ENCODE assay signal across 8 mouse cellular contexts in the genomic region with DNA sequence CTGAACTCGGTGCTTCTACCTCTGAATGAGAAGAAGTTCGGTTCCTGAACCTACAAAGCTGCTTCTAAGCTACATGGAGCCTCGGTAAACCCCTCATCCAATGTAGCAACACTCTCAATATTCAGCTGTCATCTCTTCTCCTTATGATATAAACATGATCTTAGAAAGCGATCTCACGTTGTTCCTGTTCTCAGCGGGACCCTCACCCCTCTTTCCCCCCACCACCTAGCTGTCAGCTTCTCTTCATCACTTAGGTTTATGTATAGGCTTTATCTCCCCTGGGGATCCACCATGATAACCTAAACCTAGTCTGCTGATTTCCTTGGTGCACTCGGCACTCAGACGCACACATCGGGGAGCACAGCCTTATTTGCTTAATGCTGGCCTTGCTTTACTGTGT. TPM values are rescaled to one million over a fixed set of nuclear protein-coding genes. Genes with fewer than 3 reads are reported as not detected.
A peak's percentile ranks its signal among the peaks of the same experiment; 100 is the strongest.
DNase-seq lines count a peak whose midpoint lies in the region; ATAC-seq and TF ChIP-seq lines count a peak whose summit lies in the region.

A gene (minus strand): TSS at position 101 of the 400 bp plus-strand sequence.

- H3K4me1 ChIP-seq in heart, embryonic 12.5 days (replicated peaks): peaks cover 12% of the 10 kb centered on the region
- H3K4me1 ChIP-seq in MEL (ENCODE audit: control insufficient read depth in 1 of 2, insufficient read depth in 2 of 2, low read length in 2 of 2): peaks cover 0 to 16% of the 10 kb centered on the region in 2 experiments; a peak in 2 of 4 replicates
- H3K4me1 ChIP-seq in forebrain, embryonic 12.5 days: peaks cover 19% of the 10 kb centered on the region
- H3K4me1 ChIP-seq in midbrain, embryonic 13.5 days (replicated peaks): peaks cover 29% of the 10 kb centered on the region

- no peak for DNase-seq in heart, adult 18-20 months
- no peak for DNase-seq in MEL (ENCODE audit: low read depth, low spot score)
- DNase-seq in layer of hippocampus, postnatal 10 days (ENCODE audit: low spot score in 2 of 2): no peak
- no peak for DNase-seq in gastrocnemius, postnatal 25 days

- no peaks in the 10 kb centered on the region for H3K9me3 ChIP-seq in heart, embryonic 12.5 days (replicated peaks)
- no peaks in the 10 kb centered on the region for H3K9me3 ChIP-seq in MEL (replicated peaks; ENCODE audit: insufficient read depth, low read length)
- no peaks in the 10 kb centered on the region for H3K9me3 ChIP-seq in forebrain, embryonic 12.5 days
- no peaks in the 10 kb centered on the region for H3K9me3 ChIP-seq in midbrain, embryonic 13.5 days

- peak within 1 kb of the TSS; percentile 71 for H3K27ac ChIP-seq in heart, embryonic 12.5 days (ENCODE audit: poor library complexity, severe bottlenecking)
- H3K27ac ChIP-seq in MEL (ENCODE audit: control insufficient read depth, low read depth, low read length): peak within 1 kb of the TSS; percentile 75
- peak within 1 kb of the TSS; percentile 89 for H3K27ac ChIP-seq in forebrain, embryonic 12.5 days
- H3K27ac ChIP-seq in midbrain, embryonic 13.5 days: peak within 1 kb of the TSS; percentile 94

- TF ChIP-seq POLR2A in MEL (IDR thresholded peaks at IDR 0.05; ENCODE audit: control insufficient read depth in 1 of 2, insufficient read depth in 1 of 2, low read depth in 1 of 2, low read length in 2 of 2, poor library complexity in 1 of 2): no peak

- peaks cover 5% of the 10 kb centered on the region for H3K79me2 ChIP-seq in MEL (ENCODE audit: control insufficient read depth, insufficient read depth, low read length, poor library complexity)

- peaks cover 22% of the 10 kb centered on the region for H3K36me3 ChIP-seq in heart, embryonic 12.5 days
- peaks cover 0 to 11% of the 10 kb centered on the region in 2 experiments; a peak in 3 of 4 replicates for H3K36me3 ChIP-seq in MEL (ENCODE audit: control insufficient read depth in 1 of 2, insufficient read depth in 2 of 2, low read length in 2 of 2)
- H3K36me3 ChIP-seq in forebrain, embryonic 12.5 days (replicated peaks): peaks cover 14% of the 10 kb centered on the region
- peaks cover 18% of the 10 kb centered on the region for H3K36me3 ChIP-seq in midbrain, embryonic 13.5 days

- H3K27me3 ChIP-seq in heart, embryonic 12.5 days (replicated peaks): peaks cover 3% of the 10 kb centered on the region; the same call in 1 of the 2 replicates
- H3K27me3 ChIP-seq in MEL (ENCODE audit: control insufficient read depth in 1 of 2, insufficient read depth in 2 of 2, low read length in 2 of 2): no peaks in the 10 kb centered on the region
- H3K27me3 ChIP-seq in forebrain, embryonic 12.5 days: peaks cover 15% of the 10 kb centered on the region
- H3K27me3 ChIP-seq in midbrain, embryonic 13.5 days: 0 out of 2 replicates have a peak, but pooled peaks cover 4% of the 10 kb centered on the region

- 70% methylated on average over 9 of the region's 9 CpGs for WGBS in heart, embryonic 12.5 days
- WGBS in forebrain, embryonic 12.5 days: 78% methylated on average over 9 of the region's 9 CpGs
- WGBS in midbrain, embryonic 13.5 days: 76% methylated on average over 9 of the region's 9 CpGs

- peak within 1 kb of the TSS; percentile 76 for H3K4me2 ChIP-seq in heart, embryonic 12.5 days
- H3K4me2 ChIP-seq in forebrain, embryonic 12.5 days: peak within 1 kb of the TSS; percentile 68
- H3K4me2 ChIP-seq in midbrain, embryonic 13.5 days (replicated peaks): peak within 1 kb of the TSS; percentile 62

- H3K9ac ChIP-seq in heart, embryonic 12.5 days: peak within 1 kb of the TSS; percentile 77
- H3K9ac ChIP-seq in MEL (ENCODE audit: control insufficient read depth, low read depth, low read length, poor library complexity, severe bottlenecking): peak within 1 kb of the TSS; percentile 84
- peak within 1 kb of the TSS; percentile 80 for H3K9ac ChIP-seq in forebrain, embryonic 12.5 days
- peak within 1 kb of the TSS; percentile 72 for H3K9ac ChIP-seq in midbrain, embryonic 13.5 days (replicated peaks)

- no peak for TF ChIP-seq CTCF in MEL (IDR thresholded peaks at IDR 0.05 in 2 of 3, conservative IDR thresholded peaks at IDR 0.05 in 1 of 3; ENCODE audit: control insufficient read depth in 1 of 3, insufficient read depth in 1 of 3, low read depth in 2 of 3, low read length in 3 of 3, poor library complexity in 1 of 3, severe bottlenecking in 1 of 3)

- H3K4me3 ChIP-seq in heart, embryonic 12.5 days: peak within 1 kb of the TSS; percentile 78
- peak within 1 kb of the TSS; percentile 68 to 82 for H3K4me3 ChIP-seq in MEL (ENCODE audit: control insufficient read depth in 1 of 2, insufficient read depth in 1 of 2, low read depth in 2 of 2, low read length in 2 of 2)
- H3K4me3 ChIP-seq in forebrain, embryonic 12.5 days (replicated peaks): peak within 1 kb of the TSS; percentile 72
- H3K4me3 ChIP-seq in midbrain, embryonic 13.5 days (replicated peaks): peak within 1 kb of the TSS; percentile 72

- TF ChIP-seq RAD21 in MEL (IDR thresholded peaks at IDR 0.05; ENCODE audit: low read depth, low read length): no peak

- no peak for ATAC-seq in heart, embryonic 12.5 days (ENCODE audit: insufficient number of reproducible peaks, low FRiP score)
- no peak for ATAC-seq in forebrain, embryonic 12.5 days (ENCODE audit: low FRiP score)
- ATAC-seq in midbrain, embryonic 13.5 days: no peak
- no peak for ATAC-seq in monocyte, adult 5-6 weeks (replicated peaks; ENCODE audit: insufficient number of reproducible peaks, low FRiP score, low TSS enrichment, poor library complexity, severe bottlenecking)

- no peak for TF ChIP-seq EP300 in MEL (IDR thresholded peaks at IDR 0.05; ENCODE audit: low read depth in 1 of 2, low read length in 2 of 2)

TF ChIP-seq in MEL, 35 proteins besides CTCF, POLR2A, EP300 and RAD21:
- TF ChIP-seq JUND (IDR thresholded peaks at IDR 0.05; ENCODE audit: low read depth, low read length) (no peak), BHLHE40 (IDR thresholded peaks at IDR 0.05; ENCODE audit: borderline replicate concordance, low read depth, low read length) (no peak), ETS1 (IDR thresholded peaks at IDR 0.05; ENCODE audit: low read depth, low read length) (no peak), SIN3A (IDR thresholded peaks at IDR 0.05; ENCODE audit: low read length) (no peak), NELFE (IDR thresholded peaks at IDR 0.05; ENCODE audit: low read depth, low read length) (no peak), ELF1 (IDR thresholded peaks at IDR 0.05; ENCODE audit: low read depth, low read length) (no peak), MYC (IDR thresholded peaks at IDR 0.05; ENCODE audit: low read depth, low read length) (no peak), MXI1 (IDR thresholded peaks at IDR 0.05; ENCODE audit: low read depth, low read length) (no peak), RCOR1 (IDR thresholded peaks at IDR 0.05; ENCODE audit: low read depth, low read length) (no peak), MAFK (IDR thresholded peaks at IDR 0.05; ENCODE audit: borderline replicate concordance, low read depth, low read length) (no peak), CHD1 (IDR thresholded peaks at IDR 0.05; ENCODE audit: low read depth, low read length) (no peak), GATA1 (IDR thresholded peaks at IDR 0.05; ENCODE audit: low read depth, low read length) (no peak), ZMIZ1 (IDR thresholded peaks at IDR 0.05; ENCODE audit: low read depth, low read length) (no peak), NRF1 (IDR thresholded peaks at IDR 0.05; ENCODE audit: insufficient read depth, low read depth, low read length, poor library complexity, severe bottlenecking) (no peak)
TF ChIP-seq in MEL: peak in this region for 0.

RNA-seq across cellular contexts. Expression of the gene that starts here (rescaled TPM):
- polyA plus RNA-seq in heart, embryonic 12.5 days (2016; fragmentation: Nextera tagmentation; extraction: Ambion mirVana): 32.5 and 34.2 TPM in 2 replicates
- 10 to 100 TPM in 1 of 2 experiments, 1 to 10 TPM in 1; 9.3 to 10.2 TPM for total RNA-seq in heart, adult 18-20 months (2021)
- total RNA-seq in MEL (2012; rRNA removed): 20.3 and 22.5 TPM in 2 replicates
- 10 to 100 TPM in 1 of 2 experiments, not detected in 1; 50.2 TPM for polyA plus RNA-seq in MEL (2012; ENCODE audit: insufficient read depth in 1 of 2, insufficient read length in 2 of 2, low read depth in 1 of 2, low replicate concordance in 2 of 2, missing spikeins in 1 of 2)
- 46.9 and 50.9 TPM in 2 replicates for polyA plus RNA-seq in forebrain, embryonic 12.5 days (2016; fragmentation: Nextera tagmentation; extraction: Ambion mirVana)
- total RNA-seq in layer of hippocampus, postnatal 10 days (2021): 10 to 100 TPM; 19.2 to 19.5 TPM
- polyA plus RNA-seq in midbrain, embryonic 13.5 days (2015; fragmentation: Nextera tagmentation; extraction: Ambion mirVana): 51.0 and 51.6 TPM in 2 replicates
- total RNA-seq in monocyte, adult 5-6 weeks (2017): 5.6 to 17.7 TPM (median 9.1 TPM) in 3 replicates
- total RNA-seq in gastrocnemius, postnatal 25 days (2021): 1 to 10 TPM; 7.3 to 7.6 TPM
